Mouse (Mus musculus): ENCODE measurements around the gene Rfx3. TPM values are rescaled to one million over a fixed set of nuclear protein-coding genes. Genes with fewer than 3 reads are reported as not detected.

Rfx3 gene
- polyA plus RNA-seq, 1 experiment from 2014 or later = 29.7 TPM

DNA sequence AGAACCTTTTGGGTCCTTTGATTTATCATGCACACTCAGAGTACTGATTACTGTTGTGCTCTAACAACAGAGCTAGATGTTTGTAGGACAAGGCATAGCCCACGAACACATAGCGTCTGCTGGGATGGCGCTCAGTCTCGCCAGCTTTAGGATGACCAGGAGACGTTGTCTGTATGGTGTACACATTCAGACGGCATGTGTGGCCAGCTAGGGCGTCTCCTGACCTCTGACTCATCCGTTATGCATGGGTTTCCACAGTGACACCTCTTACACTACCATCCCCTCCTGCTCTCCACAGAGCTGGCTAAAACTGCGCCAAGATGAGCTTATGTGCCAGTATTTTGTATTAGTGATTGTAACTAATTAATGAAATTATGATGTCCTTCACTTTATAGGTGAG lies 108.4 kb downstream of the Rfx3 start:
- ATAC-seq = no peak
- no peak overlapping the region for H3K9ac ChIP-seq (ENCODE audit: low read depth, low read length)
- no peak overlapping the region for H3K27ac ChIP-seq (ENCODE audit: low read length)
- no peak overlapping the region for H3K4me2 ChIP-seq (ENCODE audit: low read length)
- 81% methylated on average over 9 of the region's 9 CpGs for WGBS
- peaks cover 8% of the 10 kb centered on the region for H3K4me1 ChIP-seq (ENCODE audit: control insufficient read depth, insufficient read depth, low read length)
- no peaks in the 10 kb centered on the region for H3K36me3 ChIP-seq (ENCODE audit: control insufficient read depth, insufficient read depth, low read length)
- H3K9me3 ChIP-seq (replicated peaks; ENCODE audit: control insufficient read depth, low read length, poor library complexity, severe bottlenecking) = no peaks in the 10 kb centered on the region
- no peak overlapping the region for H3K4me3 ChIP-seq (ENCODE audit: low read depth, low read length)
- H3K27me3 ChIP-seq (ENCODE audit: control insufficient read depth, insufficient read depth, low read depth, low read length) = no peaks in the 10 kb centered on the region

GRCm38 (mm10) chr19:27901693-27902092 lies 109.3 kb downstream of the Rfx3 start:
- Histone ChIP-seq H3K36me3 (ENCODE audit: control insufficient read depth, insufficient read depth, low read length) (no peaks in the 10 kb centered on the region), H3K4me3 (ENCODE audit: low read depth, low read length) (no peak overlapping the region), H3K9me3 (replicated peaks; ENCODE audit: control insufficient read depth, low read length, poor library complexity, severe bottlenecking) (no peaks in the 10 kb centered on the region), H3K9ac (ENCODE audit: low read depth, low read length) (no peak overlapping the region), H3K27me3 (ENCODE audit: control insufficient read depth, insufficient read depth, low read depth, low read length) (no peaks in the 10 kb centered on the region), H3K4me2 (ENCODE audit: low read length) (no peak overlapping the region), H3K4me1 (ENCODE audit: control insufficient read depth, insufficient read depth, low read length) (peaks cover 8% of the 10 kb centered on the region), H3K27ac (ENCODE audit: low read length) (no peak overlapping the region)
- 70% methylated on average over 6 of the region's 6 CpGs for WGBS
- ATAC-seq = no peak

DNA sequence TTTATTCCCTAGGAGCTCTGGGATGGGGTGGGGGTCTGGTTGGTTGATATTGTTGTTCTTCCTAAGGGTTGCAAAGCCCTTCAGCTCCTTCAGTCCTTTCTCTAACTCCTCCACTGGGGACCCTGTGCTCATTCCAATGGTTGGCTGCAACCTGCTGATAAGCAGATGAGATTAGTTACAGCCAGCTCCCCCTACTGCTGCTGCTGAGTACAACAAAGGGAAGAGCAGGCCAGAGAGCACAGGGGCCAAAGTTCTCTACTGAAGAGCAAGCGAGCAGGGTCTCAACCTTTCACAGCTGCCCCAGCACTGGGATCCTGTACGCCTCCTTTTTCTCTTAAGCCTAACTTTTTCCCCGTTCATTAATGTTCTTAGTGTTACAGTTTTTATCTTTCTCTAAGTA lies 126.4 kb downstream of the Rfx3 start:
- Histone ChIP-seq H3K4me1 (ENCODE audit: control insufficient read depth, insufficient read depth, low read length) (no peaks in the 10 kb centered on the region), H3K4me3 (ENCODE audit: low read depth, low read length) (no peak overlapping the region), H3K36me3 (ENCODE audit: control insufficient read depth, insufficient read depth, low read length) (no peaks in the 10 kb centered on the region), H3K9me3 (replicated peaks; ENCODE audit: control insufficient read depth, low read length, poor library complexity, severe bottlenecking) (no peaks in the 10 kb centered on the region), H3K27me3 (ENCODE audit: control insufficient read depth, insufficient read depth, low read depth, low read length) (no peaks in the 10 kb centered on the region), H3K4me2 (ENCODE audit: low read length) (no peak overlapping the region), H3K9ac (ENCODE audit: low read depth, low read length) (no peak overlapping the region), H3K27ac (ENCODE audit: low read length) (no peak overlapping the region)
- 76% methylated on average over 3 of the region's 3 CpGs for WGBS
- no peak for ATAC-seq

DNA sequence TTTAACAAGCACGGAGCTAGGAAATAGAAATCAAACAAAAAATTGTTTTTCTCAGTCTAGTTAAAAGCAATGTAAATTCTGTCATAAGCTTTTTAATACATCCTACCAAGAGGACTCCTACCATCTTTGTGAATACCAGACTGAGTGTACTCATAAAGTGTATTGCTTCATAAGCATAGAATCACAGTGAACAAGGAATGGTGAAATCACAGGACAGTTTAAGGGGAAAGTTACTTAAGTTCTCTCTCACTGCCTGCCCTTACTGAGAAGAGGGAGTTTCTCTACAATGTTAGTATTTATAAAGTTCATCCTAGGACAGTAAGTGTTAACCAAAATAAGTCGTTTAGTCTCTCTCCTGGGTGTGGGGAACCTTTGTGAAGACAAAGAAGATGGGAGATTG lies 133.5 kb downstream of the Rfx3 start:
- Histone ChIP-seq H3K9ac (ENCODE audit: low read depth, low read length) (no peak overlapping the region), H3K9me3 (replicated peaks; ENCODE audit: control insufficient read depth, low read length, poor library complexity, severe bottlenecking) (no peaks in the 10 kb centered on the region), H3K4me1 (ENCODE audit: control insufficient read depth, insufficient read depth, low read length) (no peaks in the 10 kb centered on the region), H3K36me3 (ENCODE audit: control insufficient read depth, insufficient read depth, low read length) (no peaks in the 10 kb centered on the region), H3K4me3 (ENCODE audit: low read depth, low read length) (no peak overlapping the region), H3K27me3 (ENCODE audit: control insufficient read depth, insufficient read depth, low read depth, low read length) (no peaks in the 10 kb centered on the region), H3K27ac (ENCODE audit: low read length) (no peak overlapping the region), H3K4me2 (ENCODE audit: low read length) (no peak overlapping the region)
- WGBS = 90% methylated on average over 2 of the region's 2 CpGs
- no peak for ATAC-seq

- no peak overlapping the region for H3K4me2 ChIP-seq (ENCODE audit: low read length)
- H3K9ac ChIP-seq (ENCODE audit: low read depth, low read length) = no peak overlapping the region
- H3K36me3 ChIP-seq (ENCODE audit: control insufficient read depth, insufficient read depth, low read length) = no peaks in the 10 kb centered on the region
- 91% methylated on average over 3 of the region's 3 CpGs for WGBS
- ATAC-seq = no peak
- no peaks in the 10 kb centered on the region for H3K9me3 ChIP-seq (replicated peaks; ENCODE audit: control insufficient read depth, low read length, poor library complexity, severe bottlenecking)
- H3K4me1 ChIP-seq (ENCODE audit: control insufficient read depth, insufficient read depth, low read length) = no peaks in the 10 kb centered on the region
- H3K4me3 ChIP-seq (ENCODE audit: low read depth, low read length) = no peak overlapping the region
- H3K27ac ChIP-seq (ENCODE audit: low read length) = no peak overlapping the region
- no peaks in the 10 kb centered on the region for H3K27me3 ChIP-seq (ENCODE audit: control insufficient read depth, insufficient read depth, low read depth, low read length)
Observed at GRCm38 (mm10) chr19:27870794-27871193, 140.2 kb downstream of the Rfx3 start.

DNA sequence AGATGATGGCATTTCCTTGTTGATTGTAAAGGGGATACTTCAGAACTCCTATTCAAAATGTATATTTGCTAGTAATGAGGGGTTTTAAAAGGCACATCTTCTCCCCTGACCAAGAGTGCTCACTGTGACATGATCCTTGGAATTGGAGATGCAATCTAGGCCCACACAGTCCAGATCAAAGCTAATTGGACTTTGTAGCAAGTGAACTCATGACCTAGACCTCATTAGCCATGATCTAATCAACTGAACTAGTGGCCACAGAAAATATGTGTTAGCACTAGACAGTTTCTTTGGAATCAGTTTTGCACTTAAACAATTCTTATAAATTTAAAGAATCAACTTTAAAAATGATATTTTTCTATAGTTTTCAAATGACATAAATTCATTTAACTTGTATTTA lies 151.3 kb downstream of the Rfx3 start:
- peaks cover 4% of the 10 kb centered on the region for H3K9me3 ChIP-seq (replicated peaks; ENCODE audit: control insufficient read depth, low read length, poor library complexity, severe bottlenecking)
- no peak for ATAC-seq
- no peak overlapping the region for H3K9ac ChIP-seq (ENCODE audit: low read depth, low read length)
- H3K36me3 ChIP-seq (ENCODE audit: control insufficient read depth, insufficient read depth, low read length) = no peaks in the 10 kb centered on the region
- no peaks in the 10 kb centered on the region for H3K27me3 ChIP-seq (ENCODE audit: control insufficient read depth, insufficient read depth, low read depth, low read length)
- no peaks in the 10 kb centered on the region for H3K4me1 ChIP-seq (ENCODE audit: control insufficient read depth, insufficient read depth, low read length)
- no peak overlapping the region for H3K4me3 ChIP-seq (ENCODE audit: low read depth, low read length)
- no peak overlapping the region for H3K27ac ChIP-seq (ENCODE audit: low read length)
- H3K4me2 ChIP-seq (ENCODE audit: low read length) = no peak overlapping the region

DNA sequence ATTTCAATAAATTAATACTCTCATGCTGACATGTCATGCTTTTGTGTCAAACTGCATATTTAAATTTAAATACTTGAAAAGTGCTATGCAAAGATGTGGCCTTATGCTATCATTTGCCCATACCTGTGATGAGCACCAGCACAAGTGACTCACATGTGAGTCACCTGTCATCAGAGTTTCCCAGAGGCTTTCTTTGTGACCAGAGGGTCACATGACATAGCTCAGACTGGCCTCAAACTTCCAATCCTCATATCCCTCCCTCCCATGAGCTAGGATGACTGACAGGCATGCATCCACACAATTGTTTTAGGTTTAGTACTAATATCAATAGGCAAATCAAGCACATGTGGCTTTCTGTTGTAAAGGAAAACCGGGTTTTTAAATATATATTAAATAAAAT lies 162.0 kb downstream of the Rfx3 start:
- Histone ChIP-seq H3K4me3 (ENCODE audit: low read depth, low read length) (no peak overlapping the region), H3K4me1 (ENCODE audit: control insufficient read depth, insufficient read depth, low read length) (no peaks in the 10 kb centered on the region), H3K4me2 (ENCODE audit: low read length) (no peak overlapping the region), H3K27me3 (ENCODE audit: control insufficient read depth, insufficient read depth, low read depth, low read length) (no peaks in the 10 kb centered on the region), H3K9me3 (replicated peaks; ENCODE audit: control insufficient read depth, low read length, poor library complexity, severe bottlenecking) (no peaks in the 10 kb centered on the region), H3K9ac (ENCODE audit: low read depth, low read length) (no peak overlapping the region), H3K27ac (ENCODE audit: low read length) (no peak overlapping the region), H3K36me3 (ENCODE audit: control insufficient read depth, insufficient read depth, low read length) (no peaks in the 10 kb centered on the region)
- whole genome bisulfite sequencing = 94% methylated on average over 1 of the region's 1 CpGs
- ATAC-seq = no peak

DNA sequence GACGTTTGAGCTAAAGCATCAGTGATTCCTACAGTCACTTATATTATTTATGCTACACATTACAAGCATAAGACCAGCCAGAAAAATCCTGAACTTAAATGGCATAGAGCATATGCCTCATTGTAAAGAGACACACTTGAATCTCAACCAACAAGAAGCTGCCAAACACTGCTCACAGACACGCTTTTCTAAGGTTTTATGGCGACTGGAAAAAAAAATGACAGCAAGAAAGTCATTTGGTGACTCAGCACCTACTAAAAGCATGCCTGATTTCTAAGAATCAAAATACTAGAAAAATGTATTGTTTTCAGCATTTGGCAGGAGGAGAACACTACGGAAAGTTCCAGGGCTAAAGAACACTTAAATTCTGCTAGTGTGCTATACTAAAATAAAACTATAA lies 163.9 kb downstream of the Rfx3 start:
- Histone ChIP-seq H3K9ac (ENCODE audit: low read depth, low read length) (no peak overlapping the region), H3K4me2 (ENCODE audit: low read length) (no peak overlapping the region), H3K36me3 (ENCODE audit: control insufficient read depth, insufficient read depth, low read length) (no peaks in the 10 kb centered on the region), H3K27me3 (ENCODE audit: control insufficient read depth, insufficient read depth, low read depth, low read length) (no peaks in the 10 kb centered on the region), H3K4me1 (ENCODE audit: control insufficient read depth, insufficient read depth, low read length) (no peaks in the 10 kb centered on the region), H3K9me3 (replicated peaks; ENCODE audit: control insufficient read depth, low read length, poor library complexity, severe bottlenecking) (no peaks in the 10 kb centered on the region), H3K4me3 (ENCODE audit: low read depth, low read length) (no peak overlapping the region), H3K27ac (ENCODE audit: low read length) (no peak overlapping the region)
- WGBS = 90% methylated on average over 4 of the region's 4 CpGs
- no peak for ATAC-seq

- Histone ChIP-seq H3K27me3 (ENCODE audit: control insufficient read depth, insufficient read depth, low read depth, low read length) (no peaks in the 10 kb centered on the region), H3K9ac (ENCODE audit: low read depth, low read length) (no peak overlapping the region), H3K9me3 (replicated peaks; ENCODE audit: control insufficient read depth, low read length, poor library complexity, severe bottlenecking) (no peaks in the 10 kb centered on the region), H3K4me3 (ENCODE audit: low read depth, low read length) (no peak overlapping the region), H3K27ac (ENCODE audit: low read length) (no peak overlapping the region), H3K4me1 (ENCODE audit: control insufficient read depth, insufficient read depth, low read length) (0 out of 2 replicates have a peak, but pooled peaks cover 4% of the 10 kb centered on the region), H3K36me3 (ENCODE audit: control insufficient read depth, insufficient read depth, low read length) (no peaks in the 10 kb centered on the region), H3K4me2 (ENCODE audit: low read length) (no peak overlapping the region)
- ATAC-seq = no peak
- WGBS = 78% methylated on average over 3 of the region's 3 CpGs
Observed at GRCm38 (mm10) chr19:27838635-27839034, 172.3 kb downstream of the Rfx3 start.

GRCm38 (mm10) chr19:27838041-27838440 lies 172.9 kb downstream of the Rfx3 start:
- no peaks in the 10 kb centered on the region for H3K27me3 ChIP-seq (ENCODE audit: control insufficient read depth, insufficient read depth, low read depth, low read length)
- no peaks in the 10 kb centered on the region for H3K36me3 ChIP-seq (ENCODE audit: control insufficient read depth, insufficient read depth, low read length)
- no peak overlapping the region for H3K9ac ChIP-seq (ENCODE audit: low read depth, low read length)
- 68% methylated on average over 4 of the region's 4 CpGs for WGBS
- no peak overlapping the region for H3K27ac ChIP-seq (ENCODE audit: low read length)
- H3K9me3 ChIP-seq (replicated peaks; ENCODE audit: control insufficient read depth, low read length, poor library complexity, severe bottlenecking) = no peaks in the 10 kb centered on the region
- no peak overlapping the region for H3K4me3 ChIP-seq (ENCODE audit: low read depth, low read length)
- no peak overlapping the region for H3K4me2 ChIP-seq (ENCODE audit: low read length)
- peaks cover 6% of the 10 kb centered on the region; the same call in 1 of the 2 replicates for H3K4me1 ChIP-seq (ENCODE audit: control insufficient read depth, insufficient read depth, low read length)
- no peak for ATAC-seq
